Mouse (Mus musculus): ENCODE data around the gene Coq7.

- no peak for TF ChIP-seq POLR2A (IDR thresholded peaks at IDR 0.05; ENCODE audit: control insufficient read depth in 1 of 2, insufficient read depth in 1 of 2, low read depth in 1 of 2, low read length in 2 of 2, poor library complexity in 1 of 2)
- no peak for TF ChIP-seq TBP (IDR thresholded peaks at IDR 0.05; ENCODE audit: low read depth, low read length)
- TF ChIP-seq TCF12 (IDR thresholded peaks at IDR 0.05; ENCODE audit: low read depth, low read length) = no peak
- no peak for TF ChIP-seq BHLHE40 (IDR thresholded peaks at IDR 0.05; ENCODE audit: borderline replicate concordance, low read depth, low read length)
- TF ChIP-seq CTCF (IDR thresholded peaks at IDR 0.05 in 2 of 3, conservative IDR thresholded peaks at IDR 0.05 in 1 of 3; ENCODE audit: control insufficient read depth in 1 of 3, insufficient read depth in 1 of 3, low read depth in 2 of 3, low read length in 3 of 3, poor library complexity in 1 of 3, severe bottlenecking in 1 of 3) = no peak
- TF ChIP-seq ETS1 (IDR thresholded peaks at IDR 0.05; ENCODE audit: low read depth, low read length) = no peak
- TF ChIP-seq MYC (IDR thresholded peaks at IDR 0.05; ENCODE audit: low read depth, low read length) = no peak
- no peak for TF ChIP-seq HCFC1 (IDR thresholded peaks at IDR 0.05; ENCODE audit: low read depth, low read length)
- no peak for TF ChIP-seq RAD21 (IDR thresholded peaks at IDR 0.05; ENCODE audit: low read depth, low read length)
- TF ChIP-seq MAFK (IDR thresholded peaks at IDR 0.05; ENCODE audit: borderline replicate concordance, low read depth, low read length) = no peak
- TF ChIP-seq MYB (IDR thresholded peaks at IDR 0.05; ENCODE audit: low read depth, low read length) = no peak
- no peak for TF ChIP-seq NELFE (IDR thresholded peaks at IDR 0.05; ENCODE audit: low read depth, low read length)
Observed at GRCm38 (mm10) chr7:118468060-118468459, 65.1 kb downstream of the Coq7 start.
